Comparison of ENCODE assay signal across 13 mouse cellular contexts in genomic region chr3:79239066-79239462, GRCm38 (mm10). TPM values are rescaled to one million over a fixed set of nuclear protein-coding genes. Genes with fewer than 3 reads are reported as not detected.
A peak's percentile ranks its signal among the peaks of the same experiment; 100 is the strongest.
DNase-seq lines count a peak whose midpoint lies in the region; ATAC-seq and TF ChIP-seq lines count a peak whose summit lies in the region.
"Had no signal": no experiment of that assay in that cellular context is flagged by ENCODE, and none has a peak within 500 bp of the region (broad histone marks: within the 10 kb centered on the region; RNA-seq: fewer than 3 reads in every experiment).

No protein-coding gene starts in this region.

- 79% methylated on average over 6 of the region's 6 CpGs for WGBS in cerebellum, adult 2 months

- no peak overlapping the region for H3K27ac ChIP-seq in cerebellum, adult 2 months (ENCODE audit: insufficient read depth, low read length)
- H3K27ac ChIP-seq: kidney, embryonic 15.5 days had no signal

- no peak for DNase-seq in frontal cortex, postnatal 10 days (ENCODE audit: low spot score in 2 of 2)
- peak; percentile 31 for DNase-seq in right cerebral cortex, adult 18-20 months
- DNase-seq in right cerebral cortex, postnatal 36 days (ENCODE audit: low spot score in 2 of 2), result no peak
- peak; percentile 87 for DNase-seq in induced T-regulatory cell, adult 2 months (ENCODE audit: low read depth)
- DNase-seq in splenic B cell, adult 2 months (ENCODE audit: low read depth, low spot score), result peak; percentile 67
- DNase-seq in neural tube, embryonic 10.5 days (ENCODE audit: extremely low spot score, low spot score), result no peak
- DNase-seq in cerebellum, adult 2 months, result no peak
- DNase-seq: cerebellum, adult 9-11 months; gastrocnemius, postnatal 25 days; lung, postnatal 4 days; spleen, adult 18-20 months had no signal

- H3K36me3 ChIP-seq in splenic B cell, adult 2 months (ENCODE audit: control insufficient read depth, insufficient read depth, low read length, poor library complexity, severe bottlenecking), result no peaks in the 10 kb centered on the region
- H3K36me3 ChIP-seq: kidney, embryonic 15.5 days had no signal

- TF ChIP-seq POLR2A in cerebellum, adult 2 months (IDR thresholded peaks at IDR 0.05; ENCODE audit: borderline replicate concordance, insufficient read depth, low read length), result no peak

- TF ChIP-seq CTCF in cerebellum, adult 2 months (IDR thresholded peaks at IDR 0.05; ENCODE audit: borderline replicate concordance, insufficient read depth, low read depth, low read length), result no peak

- peaks cover 5% of the 10 kb centered on the region for H3K4me1 ChIP-seq in cerebellum, adult 2 months (ENCODE audit: control insufficient read depth, insufficient read depth, low read length)

- H3K4me3 ChIP-seq in cerebellum, adult 2 months (replicated peaks; ENCODE audit: insufficient read depth, low read depth, low read length), result no peak overlapping the region
- H3K4me3 ChIP-seq: kidney, embryonic 15.5 days had no signal

- H3K27me3 ChIP-seq in splenic B cell, adult 2 months (ENCODE audit: control insufficient read depth, insufficient read depth, low read length, poor library complexity, severe bottlenecking), result no peaks in the 10 kb centered on the region
- no peaks in the 10 kb centered on the region for H3K27me3 ChIP-seq in cerebellum, adult 2 months (ENCODE audit: control insufficient read depth, insufficient read depth, low read length)
- H3K27me3 ChIP-seq: kidney, embryonic 15.5 days had no signal

- ATAC-seq in frontal cortex, adult (ENCODE audit: low TSS enrichment), result peak; percentile 90

RNA-seq across cellular contexts. Expression of gene Rapgef2, which starts 47.3 kb away (rescaled TPM):
- 29.3 and 30.5 TPM in 2 replicates for polyA plus RNA-seq in cerebellum, adult 2 months (2012; rRNA removed)

Comparison
In these comparisons a context has a peak if more than half of its experiments do, and no peak if none do; other contexts are left out.
1. DNase-seq: peak in right cerebral cortex, adult 18-20 months (single experiment), induced T-regulatory cell, adult 2 months (single experiment) and splenic B cell, adult 2 months (single experiment); none in frontal cortex, postnatal 10 days (0 of 2), right cerebral cortex, postnatal 36 days (0 of 2), neural tube, embryonic 10.5 days (single experiment) and cerebellum, adult 2 months (0 of 2).